Mouse (Mus musculus) lung, postnatal 14 days (tissue): ENCODE data around the gene Rab10.

ENCODE experiments used
- DNase-seq: peaks from one replicate; pipeline ENCODE4 v3.0.0; 2021

The Rab10 gene

DNA sequence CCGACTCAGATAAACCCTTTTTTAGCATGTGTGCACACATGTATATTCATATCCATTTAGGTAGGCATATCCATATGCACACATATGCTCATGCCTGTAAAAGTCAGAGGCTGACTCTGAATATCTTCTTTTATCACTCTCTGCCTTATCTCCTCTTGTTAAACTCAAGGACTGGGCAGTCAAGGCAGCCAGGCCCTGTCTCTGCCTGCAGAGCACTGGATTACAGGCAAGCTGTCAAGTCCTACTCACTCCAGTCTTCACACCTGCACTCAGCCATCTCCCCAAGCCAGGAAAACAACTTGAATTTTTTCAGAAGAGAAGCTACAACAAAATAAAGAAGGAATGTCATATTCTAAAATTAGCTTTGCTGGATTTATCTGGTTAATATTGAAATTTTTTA lies 17.9 kb downstream of the Rab10 start:
- DNase-seq = no peak

DNA sequence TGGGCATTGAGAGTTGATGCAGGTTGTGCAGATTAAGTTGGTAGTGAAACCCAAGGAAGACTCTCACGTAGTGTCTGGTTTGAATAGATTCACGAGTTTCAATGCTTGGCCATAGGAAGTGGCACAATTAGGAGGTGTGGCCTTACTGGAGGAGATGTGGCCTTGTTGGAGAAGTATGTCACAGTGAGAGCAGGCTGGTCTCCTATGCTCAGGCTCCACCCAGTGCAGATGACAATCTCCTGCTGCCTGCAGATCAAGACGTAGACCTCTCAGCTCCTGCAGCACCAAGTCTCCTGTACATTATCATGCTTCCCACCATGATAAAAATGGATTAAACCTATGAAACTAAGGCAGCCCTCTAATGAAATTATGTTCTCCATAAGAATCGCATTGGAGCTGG lies 18.7 kb downstream of the Rab10 start:
- no peak for DNase-seq

DNA sequence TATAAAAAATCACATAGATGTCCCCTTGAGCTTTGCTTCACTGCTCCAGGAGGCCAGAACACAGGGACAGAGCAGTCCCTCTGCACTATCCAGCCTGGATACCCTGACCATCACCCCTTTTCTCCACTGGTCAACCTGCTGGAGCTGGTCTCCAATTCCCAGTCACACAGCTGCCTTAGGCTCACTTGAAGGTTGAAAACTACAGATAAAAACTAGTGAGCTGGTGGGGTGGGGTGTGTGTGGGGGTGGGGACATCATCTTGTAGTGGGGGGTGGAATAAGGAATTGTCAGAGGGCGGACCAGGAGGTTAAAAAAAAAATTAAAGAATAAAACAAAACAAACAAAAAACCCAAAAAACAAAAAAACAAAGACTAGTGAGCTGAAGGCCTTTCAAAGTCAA lies 21.3 kb downstream of the Rab10 start:
- DNase-seq = no peak

DNA sequence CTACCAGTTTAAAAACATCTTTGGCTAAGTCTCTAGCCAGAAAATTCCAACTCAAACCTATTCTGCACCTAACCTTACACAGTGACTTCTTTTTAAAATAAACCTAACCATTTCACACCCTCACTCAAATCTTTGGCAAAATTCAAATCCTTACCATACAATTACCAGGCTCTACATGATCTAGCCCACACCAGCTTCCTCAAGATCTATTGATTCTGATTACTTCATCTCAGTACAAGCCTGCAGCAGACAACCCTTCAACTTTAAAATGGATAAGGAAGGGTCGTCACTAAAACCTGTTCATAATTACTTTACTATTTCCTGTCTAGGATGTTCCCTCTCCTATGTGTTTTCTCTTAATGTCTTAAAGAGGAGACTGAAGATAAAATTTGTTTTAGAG lies 23.9 kb downstream of the Rab10 start:
- DNase-seq = no peak

DNA sequence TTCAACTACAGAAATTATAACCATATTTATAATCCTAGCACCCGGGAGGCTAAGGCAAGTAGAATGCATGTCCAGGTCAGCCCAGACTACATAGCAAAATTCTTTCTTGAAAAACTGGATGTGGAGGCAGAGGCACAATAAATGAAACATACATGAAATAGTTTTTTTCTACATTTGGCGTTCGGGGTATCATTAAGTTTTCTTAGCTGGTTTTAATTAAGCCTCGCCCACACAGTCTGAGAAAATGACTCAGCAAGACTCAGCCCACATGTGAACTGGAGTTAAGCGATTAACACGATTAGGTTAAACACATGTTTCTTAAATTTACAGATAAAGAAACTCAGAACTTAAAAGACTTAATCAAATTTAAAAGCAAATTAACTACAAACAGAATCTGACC lies 24.4 kb downstream of the Rab10 start:
- DNase-seq = no peak

DNA sequence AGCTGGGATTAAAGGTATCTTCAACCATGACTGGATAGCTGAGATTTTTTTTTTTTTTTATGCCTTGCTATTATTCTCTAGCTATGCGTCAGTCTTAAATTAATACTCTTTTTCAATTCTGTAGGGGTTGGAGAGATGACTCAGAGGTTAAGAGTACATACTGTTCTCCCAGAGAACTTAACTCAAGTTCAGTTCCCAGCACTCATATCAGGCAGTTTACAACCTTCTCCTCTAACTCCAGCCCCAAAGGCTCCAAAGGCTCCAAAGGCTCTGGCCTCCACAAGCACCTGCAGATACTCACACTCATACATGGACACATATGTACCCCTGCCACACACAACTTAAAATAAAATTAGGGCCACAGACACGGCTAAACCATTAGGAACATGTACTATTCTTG lies 25.3 kb downstream of the Rab10 start:
- no peak for DNase-seq

DNA sequence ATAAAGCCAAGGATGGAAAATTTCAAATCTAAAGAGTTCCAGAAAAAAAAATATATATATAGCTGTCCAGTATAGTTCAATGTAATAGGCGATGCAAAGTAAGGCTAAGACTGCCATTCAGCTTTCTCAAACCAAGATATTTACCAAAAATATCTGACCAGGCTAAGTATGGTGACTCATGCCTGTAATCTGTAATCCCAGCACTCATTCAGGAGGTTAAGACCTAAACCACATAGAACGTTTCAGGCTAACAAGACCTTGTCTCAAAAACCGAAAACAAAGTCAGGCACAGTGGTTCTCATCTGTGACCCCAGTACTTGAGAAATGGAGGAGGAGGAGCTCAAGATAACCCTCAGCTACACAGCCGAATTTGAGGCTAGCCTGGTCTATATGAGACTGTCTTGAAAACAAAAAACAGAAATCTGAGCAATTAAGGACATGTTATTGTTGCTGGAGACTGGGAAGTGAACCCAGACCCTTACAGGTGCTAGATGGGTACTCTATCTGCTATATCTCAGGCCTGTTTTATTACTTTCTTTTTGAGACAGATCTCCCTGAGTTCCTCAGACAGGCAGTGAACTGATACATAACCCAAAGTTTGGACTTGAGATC lies 25.8 kb downstream of the Rab10 start:
- no peak for DNase-seq

DNA sequence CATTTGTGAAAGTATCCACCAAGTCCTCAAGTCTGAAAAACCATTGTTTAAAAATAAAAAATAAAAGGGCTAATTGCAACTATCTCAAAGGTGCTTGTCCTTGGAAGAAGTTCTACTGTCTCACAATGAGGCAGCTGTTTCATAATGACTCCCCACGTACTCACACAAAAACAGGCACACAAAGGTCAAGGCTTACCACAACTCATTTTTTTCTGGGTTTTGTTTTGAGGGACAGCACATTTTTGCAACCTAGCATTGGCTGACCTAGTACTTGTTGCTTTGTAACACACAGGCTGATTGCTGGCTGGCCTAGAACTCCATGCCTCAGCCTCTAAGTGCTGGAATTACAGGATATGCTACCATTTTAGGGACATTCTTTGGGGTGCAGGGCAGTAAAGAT lies 26.8 kb downstream of the Rab10 start:
- DNase-seq = no peak

DNA sequence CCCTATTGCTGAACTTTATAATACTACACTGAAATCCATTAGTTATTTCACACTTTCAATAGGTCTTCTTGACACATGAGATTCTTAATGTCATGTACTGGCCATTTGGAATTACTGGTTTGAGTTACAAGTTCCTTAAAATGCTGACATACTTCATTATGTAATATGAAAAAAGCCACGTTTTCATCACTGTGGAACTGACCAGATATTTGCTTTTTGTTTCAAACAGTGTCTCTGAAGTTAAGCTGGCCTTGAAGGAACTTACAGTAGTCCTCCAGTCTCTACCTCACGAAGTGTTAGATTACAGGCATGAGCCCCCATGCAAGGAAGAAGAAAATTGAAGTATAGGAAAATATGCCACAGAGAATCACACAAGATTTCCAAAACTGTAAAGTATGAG lies 27.2 kb downstream of the Rab10 start:
- no peak for DNase-seq

DNA sequence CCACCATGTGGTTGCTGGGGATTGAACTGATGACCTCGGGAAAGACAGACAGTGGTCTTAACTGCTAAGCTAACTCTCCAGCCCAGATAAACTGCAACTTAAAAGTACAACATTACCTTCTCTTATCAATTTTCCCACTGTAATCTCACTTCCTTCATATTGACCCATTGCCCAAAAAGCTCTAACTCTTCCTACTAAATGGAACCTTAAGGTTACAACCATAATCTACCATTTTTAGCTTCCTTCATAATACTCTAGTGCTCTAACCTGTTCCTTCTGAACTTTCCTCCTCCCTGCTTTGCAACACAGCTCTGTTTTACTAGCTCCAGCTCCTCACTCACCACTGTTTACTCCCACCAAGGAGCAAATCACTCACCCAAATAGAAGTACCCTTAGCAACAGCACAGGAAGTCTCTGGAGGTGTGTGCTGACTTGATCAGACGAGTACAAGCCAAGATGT lies 30.9 kb downstream of the Rab10 start:
- no peak for DNase-seq

DNA sequence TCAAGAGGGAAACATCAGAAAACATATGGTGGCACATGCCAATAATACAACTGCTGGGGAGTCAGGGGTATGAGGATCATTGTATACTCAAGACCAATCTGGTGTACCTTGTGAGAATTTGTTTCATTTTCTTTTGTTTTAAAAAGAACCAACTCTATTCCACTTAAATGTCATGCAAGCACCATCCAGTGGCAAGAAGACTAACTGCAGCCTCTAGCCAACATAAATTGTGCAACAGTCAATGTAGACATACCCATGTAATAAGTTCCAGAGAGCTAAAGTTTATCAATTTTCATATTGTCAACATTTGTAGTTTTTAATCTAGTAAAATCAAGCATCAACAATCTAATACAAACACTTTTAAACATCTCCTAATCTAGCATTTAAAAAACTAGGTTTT lies 39.0 kb downstream of the Rab10 start:
- no peak for DNase-seq

DNA sequence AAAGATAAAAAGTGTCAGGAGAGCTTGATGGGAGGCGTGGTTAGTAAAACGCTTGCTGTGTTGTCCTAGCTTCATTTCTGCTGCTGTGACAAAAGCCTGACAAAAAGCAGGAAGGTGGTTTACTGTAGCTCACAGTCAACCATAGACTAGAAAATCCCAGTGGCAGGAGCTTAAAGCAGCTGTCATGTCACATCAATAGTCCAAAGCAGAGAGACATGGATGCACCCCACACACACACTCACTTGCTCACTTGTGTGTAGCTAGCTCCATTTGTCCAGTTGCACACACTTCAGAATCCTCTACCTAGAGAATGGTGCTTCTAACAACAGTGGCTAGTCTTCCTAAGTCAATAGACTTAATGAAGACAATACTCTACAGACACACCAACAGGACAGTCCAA lies 42.4 kb downstream of the Rab10 start:
- no peak for DNase-seq

DNA sequence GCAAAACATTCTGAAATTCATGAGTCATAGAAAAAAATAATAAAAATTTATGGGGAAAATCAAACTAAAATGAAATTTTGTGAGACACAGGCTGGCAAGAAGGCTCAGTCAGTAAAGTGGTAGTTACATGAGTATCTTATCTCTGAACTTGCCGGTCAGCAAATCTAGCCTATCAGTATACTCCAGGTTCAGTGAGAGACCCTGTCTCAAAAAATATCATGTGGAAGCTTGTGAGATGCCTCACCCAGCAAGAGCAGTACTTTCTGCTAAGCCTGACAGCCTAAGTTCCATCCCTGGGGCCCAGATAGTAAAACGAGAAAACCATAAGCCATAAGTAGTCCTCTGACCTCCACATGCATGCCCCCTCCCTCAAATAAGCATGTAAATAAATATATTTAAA lies 44.6 kb downstream of the Rab10 start:
- no peak for DNase-seq

DNA sequence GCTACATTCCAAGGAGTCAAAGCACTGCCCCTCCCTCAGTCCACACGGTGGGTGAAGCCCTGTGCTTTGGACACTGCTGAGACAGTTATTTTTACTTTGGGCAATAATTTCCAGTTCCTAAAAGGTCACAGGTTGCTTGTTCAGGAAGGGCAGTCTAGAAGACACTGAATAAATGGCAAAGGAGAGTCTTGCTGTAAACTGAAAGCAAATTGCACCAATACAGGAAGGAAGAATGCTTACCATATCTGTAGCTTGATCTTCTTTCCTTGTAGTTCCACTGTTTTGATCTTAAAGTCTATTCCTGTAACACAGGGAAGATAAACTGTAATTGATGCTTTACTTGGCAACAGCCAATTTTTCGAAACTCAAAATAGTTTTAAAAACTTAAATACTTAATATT lies 45.3 kb downstream of the Rab10 start:
- DNase-seq = no peak

DNA sequence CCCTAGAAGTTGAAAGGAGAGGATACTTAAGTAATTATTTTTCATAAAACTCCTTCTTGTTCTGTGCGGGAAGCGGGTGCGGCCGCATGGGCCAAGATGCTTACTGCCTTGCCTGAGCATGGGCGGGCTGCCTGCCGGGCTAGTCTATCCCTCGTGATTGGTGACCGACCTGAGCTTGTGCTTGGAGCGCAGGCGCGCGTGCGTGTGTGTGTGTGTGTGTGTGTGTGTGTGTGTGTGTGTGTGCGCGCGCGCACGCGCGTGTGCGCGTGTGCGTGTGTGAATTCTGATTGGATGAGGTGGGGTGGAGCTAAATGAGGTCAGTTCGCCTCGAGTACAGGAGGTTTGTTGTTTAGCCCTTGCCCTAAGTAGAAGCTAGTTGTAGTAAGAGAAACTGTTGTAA lies 48.2 kb downstream of the Rab10 start:
- DNase-seq = no peak

DNA sequence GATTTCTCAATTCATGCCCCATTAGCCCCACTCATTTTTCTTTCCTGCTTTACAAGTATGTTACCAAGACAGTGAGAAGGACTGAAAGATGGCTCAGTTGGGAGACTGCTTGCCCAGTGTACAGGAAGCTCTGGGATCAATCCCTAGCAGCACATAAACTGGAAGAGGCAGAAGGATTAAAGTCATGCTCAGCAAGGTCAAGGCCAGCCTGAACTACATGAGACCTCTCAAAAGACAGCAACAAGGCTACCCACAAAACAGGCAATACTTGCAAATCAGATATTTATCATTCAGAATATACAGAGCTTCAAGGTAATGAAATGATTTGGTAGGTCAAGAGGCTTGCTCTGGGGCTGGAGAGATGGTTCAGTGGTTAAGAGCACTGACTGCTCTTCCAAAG lies 53.8 kb downstream of the Rab10 start:
- no peak for DNase-seq

DNA sequence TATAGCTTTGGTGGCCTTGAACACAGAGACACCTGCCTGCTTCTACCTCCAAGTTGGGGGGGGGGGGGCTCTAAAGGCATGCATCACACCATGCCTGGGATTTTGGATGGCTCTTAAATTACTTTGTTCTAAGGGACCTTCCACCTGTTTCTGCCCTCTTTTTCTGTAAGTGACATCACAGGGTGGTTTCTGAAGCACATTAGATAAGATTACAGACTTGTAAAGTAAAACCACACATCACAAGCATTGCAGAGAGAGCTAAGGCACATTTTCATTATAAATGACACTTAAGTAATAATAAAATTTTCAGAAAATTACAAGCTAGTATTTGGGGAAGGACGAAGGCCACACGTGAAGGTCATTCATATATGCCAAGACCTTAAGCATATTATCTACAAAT lies 54.3 kb downstream of the Rab10 start:
- no peak for DNase-seq

DNA sequence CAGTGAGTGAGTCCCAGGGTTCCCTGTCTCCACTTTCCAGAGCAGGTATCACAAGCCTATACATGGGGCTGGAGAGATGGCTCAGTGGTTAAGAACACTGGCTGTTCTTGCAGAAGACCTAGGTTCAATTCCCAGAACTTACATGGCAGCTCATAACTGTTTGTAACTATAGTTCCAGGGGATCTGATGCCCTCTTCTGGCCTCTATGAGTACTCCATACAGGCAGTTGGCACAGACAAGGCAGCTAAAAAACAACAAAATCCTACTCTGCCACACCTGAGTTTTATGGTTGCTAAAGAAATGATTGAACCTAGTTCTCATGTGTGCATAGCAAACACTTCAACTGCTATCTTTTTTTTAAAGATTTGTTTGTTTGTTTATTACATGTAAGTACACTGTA lies 56.2 kb downstream of the Rab10 start:
- DNase-seq = no peak

DNA sequence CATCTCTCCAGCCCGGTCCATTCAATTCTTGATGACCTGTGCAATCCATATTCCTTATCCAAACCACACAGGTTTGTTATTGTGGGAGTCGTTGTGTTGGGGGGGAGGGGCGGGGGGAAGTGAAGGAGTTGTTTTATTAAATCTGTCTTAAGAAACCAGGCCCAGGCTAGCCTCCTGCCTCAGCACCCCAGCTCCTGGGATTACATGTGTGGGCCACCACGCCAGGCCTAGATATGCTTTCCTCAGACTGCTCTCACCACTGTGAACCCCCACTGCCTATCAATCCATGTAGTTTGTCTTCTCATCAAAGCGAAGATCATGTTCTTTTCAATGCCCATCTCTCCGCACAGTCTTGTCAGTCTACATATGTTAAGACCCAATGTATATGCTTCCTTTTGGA lies 63.7 kb downstream of the Rab10 start:
- no peak for DNase-seq

DNA sequence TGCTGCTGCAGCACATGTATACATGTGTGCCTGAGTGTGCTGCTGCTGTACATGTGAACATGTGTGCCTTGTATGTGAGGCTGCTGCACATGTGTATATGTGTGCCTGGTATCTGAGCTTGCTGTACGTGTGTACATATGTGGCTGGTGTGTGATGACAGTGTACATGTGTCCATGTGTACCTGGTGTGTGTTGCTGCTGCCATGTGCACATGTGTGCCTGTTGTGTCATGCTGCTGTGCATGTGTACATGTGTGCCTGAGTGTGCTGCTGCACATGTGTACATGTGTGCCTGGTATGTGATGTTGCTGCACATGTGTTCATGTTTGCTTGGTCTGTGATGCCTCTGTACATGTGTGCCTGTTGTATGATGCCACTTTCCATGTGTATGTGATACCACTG lies 70.2 kb downstream of the Rab10 start:
- no peak for DNase-seq

DNA sequence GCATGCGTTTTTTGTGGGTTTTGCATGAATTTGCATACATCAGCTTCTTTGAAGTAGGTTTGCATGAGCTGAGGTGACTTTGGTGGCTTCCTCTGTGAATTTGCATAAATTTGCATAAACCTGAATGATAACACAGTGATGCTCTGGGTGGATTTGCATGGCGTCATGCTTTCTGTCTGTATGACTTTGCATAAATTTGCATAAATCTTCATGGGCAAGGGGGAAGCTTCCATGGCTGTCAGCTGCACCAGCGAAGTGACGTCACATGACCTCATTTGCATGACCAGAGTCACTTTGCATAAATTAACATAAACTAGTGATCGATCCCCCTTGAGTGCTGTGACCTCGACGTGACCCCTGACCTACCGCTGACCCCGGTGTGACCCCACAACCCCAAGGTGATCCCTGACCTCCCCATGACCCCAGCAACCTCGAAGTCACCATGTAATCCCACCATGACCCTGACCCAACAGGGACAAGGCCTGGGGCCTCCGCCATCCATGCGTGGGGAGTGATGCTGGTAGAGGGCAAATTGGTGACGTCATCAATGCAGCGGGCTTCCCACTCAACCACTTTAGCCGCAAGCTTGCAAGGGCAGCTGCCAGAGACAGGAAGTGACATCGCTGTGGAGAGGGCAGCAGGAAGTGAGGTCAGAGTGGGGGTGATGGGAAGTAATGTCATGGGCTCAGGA lies 71.3 kb downstream of the Rab10 start:
- no peak for DNase-seq

DNA sequence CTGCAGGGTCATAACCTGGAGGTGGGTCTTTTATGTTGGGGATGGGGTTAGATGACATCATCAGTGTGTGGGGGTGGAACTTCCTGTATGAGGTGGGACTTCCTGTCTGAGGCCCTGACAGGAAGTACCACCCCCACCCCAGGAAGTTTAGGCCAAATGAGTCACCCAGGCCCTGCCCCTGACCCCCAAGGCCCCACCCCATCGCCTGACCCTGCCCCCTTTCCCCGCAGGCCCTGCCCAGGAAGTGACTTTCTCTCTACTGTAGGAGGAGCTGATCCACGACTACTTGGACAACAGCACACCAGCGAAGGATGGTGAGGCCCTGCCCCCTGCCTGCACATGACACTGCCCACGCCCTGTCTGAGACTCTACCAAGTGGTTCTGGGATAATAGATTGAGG lies 72.0 kb downstream of the Rab10 start:
- no peak for DNase-seq

DNA sequence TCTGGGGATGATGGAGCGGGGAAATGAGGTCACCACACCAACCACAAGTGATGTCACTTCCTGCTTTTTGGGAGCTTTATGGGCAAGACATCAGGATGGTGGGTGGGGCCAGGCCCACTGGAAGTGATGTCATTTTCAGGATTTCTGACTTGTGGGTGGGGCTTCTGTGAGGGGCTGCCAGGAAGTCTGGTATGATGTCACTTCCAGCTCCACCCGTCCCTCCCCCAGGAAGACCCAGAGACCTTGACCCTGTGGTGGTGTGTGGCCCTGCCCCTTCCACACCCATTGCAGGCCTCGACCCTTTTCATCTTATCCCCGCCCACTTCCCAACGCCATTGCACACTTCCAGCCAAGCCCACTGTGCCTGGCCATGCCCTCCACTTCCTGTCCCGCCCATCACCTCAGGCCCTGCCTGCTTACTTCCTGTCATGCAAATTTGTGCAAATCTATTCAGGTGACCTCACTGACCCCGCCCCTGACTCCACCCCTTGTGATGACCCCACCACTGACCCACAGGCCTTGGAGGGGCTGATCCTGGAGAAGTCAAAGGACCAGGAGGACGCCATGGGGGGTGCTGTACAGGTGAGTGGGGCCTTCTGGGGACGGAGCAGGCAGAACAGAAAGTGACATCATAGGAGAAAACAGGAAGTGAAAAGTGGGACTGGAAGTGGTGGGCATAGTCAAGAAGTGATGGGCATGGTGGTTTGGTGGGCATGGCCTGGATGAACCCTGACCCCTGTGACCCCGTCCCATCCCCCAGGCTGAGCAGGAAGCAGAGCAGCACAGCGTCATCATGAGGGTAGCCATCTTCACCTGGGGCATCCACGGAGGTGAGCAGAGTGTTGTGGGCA lies 72.7 kb downstream of the Rab10 start:
- DNase-seq = no peak

DNA sequence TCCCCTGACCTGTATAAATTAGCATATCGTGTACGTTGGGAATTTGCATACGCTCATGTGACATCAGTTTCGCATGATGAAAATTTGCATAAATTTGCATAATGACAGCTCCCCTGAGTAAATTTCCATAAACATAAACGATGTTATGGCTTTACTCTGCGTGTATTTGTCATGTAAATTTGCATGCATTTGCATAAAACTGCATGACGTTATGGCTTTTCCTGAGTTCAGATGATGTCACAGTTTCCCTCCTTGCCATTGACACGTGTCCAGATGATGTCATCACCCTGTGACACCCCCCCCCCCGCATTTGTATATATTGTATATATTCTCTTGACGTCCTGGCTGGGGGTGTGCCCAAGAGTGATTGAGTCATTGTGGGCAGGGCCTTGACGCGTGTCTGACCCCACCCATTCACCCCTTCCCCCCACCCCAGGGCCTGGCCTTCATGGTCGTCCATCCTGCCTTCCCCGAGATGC lies 73.6 kb downstream of the Rab10 start:
- no peak for DNase-seq
